In genomic region chr8:57115303-57115702, GRCm38 (mm10) we compare ENCODE assay signal across 17 mouse cellular contexts.
"Had no signal": no experiment of that assay in that cellular context is flagged by ENCODE, and none has a peak within 500 bp of the region (broad histone marks: within the 10 kb centered on the region; RNA-seq: fewer than 3 reads in every experiment).

No protein-coding gene starts in this region.

- ATAC-seq: liver, embryonic 12.5 days; liver, postnatal 0 days; lung, postnatal 0 days; midbrain, embryonic 13.5 days; midbrain, embryonic 15.5 days; midbrain, embryonic 16.5 days had no signal

- DNase-seq: left cerebral cortex, postnatal 4 days; liver; liver, embryonic 13.5 days; liver, postnatal 0 days; lung, adult 18-20 months; lung, adult 2 months; lung, embryonic 14.5 days; lung, postnatal 10 days; lung, postnatal 14 days; lung, postnatal 36 days; lung, postnatal 4 days; midbrain, embryonic 14.5 days had no signal
